Mouse (Mus musculus): ENCODE measurements around the gene Triobp. TPM values are rescaled to one million over a fixed set of nuclear protein-coding genes. Genes with fewer than 3 reads are reported as not detected.

Triobp gene
- polyA plus RNA-seq, 1 experiment from 2014 or later: 33.4 TPM

DNA sequence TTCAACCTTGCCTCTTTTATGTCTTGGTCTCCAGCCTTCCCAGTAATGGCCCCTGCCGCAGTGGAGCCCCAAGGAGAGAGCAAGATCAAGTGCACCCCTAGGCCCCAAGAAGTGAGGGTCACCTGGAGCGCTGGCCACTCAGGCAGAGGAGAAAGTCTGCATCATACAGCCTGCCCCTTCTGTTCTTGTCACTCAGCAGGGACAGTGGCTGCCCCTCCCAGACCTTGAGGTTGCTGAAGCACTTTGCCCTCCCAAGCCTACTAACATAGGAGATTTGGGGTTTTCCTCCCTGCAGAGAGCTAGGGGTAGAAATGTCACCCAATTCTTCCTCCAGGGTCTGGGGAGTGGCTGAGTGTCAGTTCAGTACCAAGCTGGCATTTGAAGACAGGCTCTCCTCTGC lies 104.8 kb downstream of the Triobp start:
- DNase-seq (ENCODE audit: low spot score): no peak
- 82% methylated on average over 2 of the region's 2 CpGs for WGBS
- ATAC-seq (replicated peaks; ENCODE audit: insufficient number of reproducible peaks, low FRiP score, low TSS enrichment, low read depth): no peak
- no peak overlapping the region for H3K4me2 ChIP-seq (ENCODE audit: low read depth, low read length)
- no peaks in the 10 kb centered on the region for H3K9me3 ChIP-seq (replicated peaks; ENCODE audit: control insufficient read depth, low read length)
- H3K27me3 ChIP-seq (ENCODE audit: control insufficient read depth, insufficient read depth, low read length): no peaks in the 10 kb centered on the region
- H3K4me3 ChIP-seq (ENCODE audit: low read depth, low read length): no peak overlapping the region
- H3K36me3 ChIP-seq (replicated peaks; ENCODE audit: control insufficient read depth, insufficient read depth, low read depth, low read length): peaks cover 13% of the 10 kb centered on the region
- H3K27ac ChIP-seq (replicated peaks; ENCODE audit: low read depth, low read length): no peak overlapping the region
- no peaks in the 10 kb centered on the region for H3K4me1 ChIP-seq (ENCODE audit: control insufficient read depth, insufficient read depth, low read length)
- no peak overlapping the region for H3K9ac ChIP-seq (replicated peaks; ENCODE audit: low read length)

Small RNA genes within 50 kb of the gene (microRNA-seq; reads per million reads assigned to microRNA genes)
- gene Mir6956 (ENCODE audit: borderline number of aligned reads): 2.4 reads per million

Other genes with a start within 250 kb of the Triobp start
- 0.28 TPM in 1 of 2 replicates, not detected in the other for gene Elfn2, start 229.0 kb upstream of the Triobp start, polyA plus RNA-seq (2014; fragmentation: Nextera tagmentation; extraction: Ambion mirVana)
- gene Mfng, start 174.2 kb upstream of the Triobp start, polyA plus RNA-seq (2014; fragmentation: Nextera tagmentation; extraction: Ambion mirVana): 15.9 and 19.1 TPM in 2 replicates
- gene Card10, start 144.7 kb upstream of the Triobp start, polyA plus RNA-seq (2014; fragmentation: Nextera tagmentation; extraction: Ambion mirVana): 1.8 and 2.6 TPM in 2 replicates
- gene Cdc42ep1, start 105.1 kb upstream of the Triobp start, polyA plus RNA-seq (2014; fragmentation: Nextera tagmentation; extraction: Ambion mirVana): 10.9 and 11.3 TPM in 2 replicates
- not detected in 2 replicates for gene Lgals2, start 92.2 kb upstream of the Triobp start, polyA plus RNA-seq (2014; fragmentation: Nextera tagmentation; extraction: Ambion mirVana)
- 21.1 and 22.6 TPM in 2 replicates for gene Gga1, start 70.5 kb upstream of the Triobp start, polyA plus RNA-seq (2014; fragmentation: Nextera tagmentation; extraction: Ambion mirVana)
- gene Gm49510, start 48.1 kb upstream of the Triobp start, polyA plus RNA-seq (2014; fragmentation: Nextera tagmentation; extraction: Ambion mirVana): 0.17 and 0.58 TPM in 2 replicates
- 25.2 and 29.7 TPM in 2 replicates for gene Sh3bp1, start 48.0 kb upstream of the Triobp start, polyA plus RNA-seq (2014; fragmentation: Nextera tagmentation; extraction: Ambion mirVana)
- 32.9 and 35.7 TPM in 2 replicates for gene Pdxp, start 33.8 kb upstream of the Triobp start, polyA plus RNA-seq (2014; fragmentation: Nextera tagmentation; extraction: Ambion mirVana)
- 547 and 598 TPM in 2 replicates for gene Lgals1, start 21.0 kb upstream of the Triobp start, polyA plus RNA-seq (2014; fragmentation: Nextera tagmentation; extraction: Ambion mirVana)
- gene Nol12, start 12.8 kb upstream of the Triobp start, polyA plus RNA-seq (2014; fragmentation: Nextera tagmentation; extraction: Ambion mirVana): 56.7 and 58.8 TPM in 2 replicates
- gene H1f0, start 80.7 kb downstream of the Triobp start, polyA plus RNA-seq (2014; fragmentation: Nextera tagmentation; extraction: Ambion mirVana): 315 and 326 TPM in 2 replicates
- 0.18 TPM in 1 of 2 replicates, not detected in the other for gene Galr3, start 94.2 kb downstream of the Triobp start, polyA plus RNA-seq (2014; fragmentation: Nextera tagmentation; extraction: Ambion mirVana)
- 42.8 and 56.2 TPM in 2 replicates for gene Ankrd54, start 115.2 kb downstream of the Triobp start, polyA plus RNA-seq (2014; fragmentation: Nextera tagmentation; extraction: Ambion mirVana)
- 286 and 292 TPM in 2 replicates for gene Eif3l, start 127.5 kb downstream of the Triobp start, polyA plus RNA-seq (2014; fragmentation: Nextera tagmentation; extraction: Ambion mirVana)
- 4.9 and 5.1 TPM in 2 replicates for gene Micall1, start 161.2 kb downstream of the Triobp start, polyA plus RNA-seq (2014; fragmentation: Nextera tagmentation; extraction: Ambion mirVana)
- 388 and 414 TPM in 2 replicates for gene Polr2f, start 193.3 kb downstream of the Triobp start, polyA plus RNA-seq (2014; fragmentation: Nextera tagmentation; extraction: Ambion mirVana)
- 6.8 and 7.9 TPM in 2 replicates for gene 1700088E04Rik, start 193.5 kb downstream of the Triobp start, polyA plus RNA-seq (2014; fragmentation: Nextera tagmentation; extraction: Ambion mirVana)
- 11.6 and 12.2 TPM in 2 replicates for gene Sox10, start 217.5 kb downstream of the Triobp start, polyA plus RNA-seq (2014; fragmentation: Nextera tagmentation; extraction: Ambion mirVana)

Data from embryonic facial prominence, embryonic 11.5 days (tissue).